Mouse (Mus musculus) midbrain, postnatal 0 days (tissue): Measurements from ENCODE around the gene Spata3. TPM values are rescaled to one million over a fixed set of nuclear protein-coding genes. Genes with fewer than 3 reads are reported as not detected.
A peak's percentile ranks its signal among the peaks of the same experiment; 100 is the strongest.

Experiments
- ATAC-seq: fragments of 200-750 bp; cut with Nextera tagmentation; 2 replicates; pipeline ENCODE4 v1.8.0; 2017; ENCODE audit warnings: moderate number of reproducible peaks, mild to moderate bottlenecking, moderate TSS enrichment, moderate library complexity; ENCODE audit not compliant: low FRiP score
- DNase-seq: peaks from one replicate; pipeline ENCODE4 v3.0.0-alpha.2; 2015; ENCODE audit warnings: low spot score
- H3K27ac ChIP-seq: fragments of 300-500 bp; sonication (generic); 2 replicates; pipeline ENCODE4 v1.5.1; 2014; ENCODE audit warnings: low read depth, mild to moderate bottlenecking, low read length, mixed read lengths
- H3K27me3 ChIP-seq: fragments of 300-500 bp; sonication (generic); 2 replicates; pipeline ENCODE4 v1.6.1; 2014; ENCODE audit warnings: low read length, control low read depth, mixed read lengths; ENCODE audit not compliant: insufficient read depth
- H3K36me3 ChIP-seq: fragments of 300-500 bp; sonication (generic); 2 replicates; pipeline ENCODE4 v1.6.1; 2014; ENCODE audit warnings: low read length, control low read depth, mixed read lengths; ENCODE audit not compliant: insufficient read depth
- H3K4me1 ChIP-seq: fragments of 300-500 bp; sonication (generic); 2 replicates; pipeline ENCODE4 v1.6.1; 2014; ENCODE audit warnings: mild to moderate bottlenecking, control low read depth, antibody characterized with exemption, low read length, mixed read lengths; ENCODE audit not compliant: insufficient read depth
- H3K4me2 ChIP-seq: fragments of 300-500 bp; sonication (generic); 2 replicates; pipeline ENCODE4 v1.6.1; 2014; ENCODE audit warnings: low read depth, mild to moderate bottlenecking, low read length, mixed read lengths; ENCODE audit not compliant: poor library complexity, severe bottlenecking
- H3K4me3 ChIP-seq: fragments of 300-500 bp; sonication (generic); 2 replicates; pipeline ENCODE4 v1.5.1; 2014; ENCODE audit warnings: low read depth, mild to moderate bottlenecking, low read length, moderate library complexity
- H3K9ac ChIP-seq: fragments of 300-500 bp; sonication (generic); replicated peaks from 2 replicates; pipeline ENCODE4 v1.6.1; 2014; ENCODE audit warnings: mild to moderate bottlenecking, low read length, moderate library complexity, mixed read lengths; ENCODE audit not compliant: poor library complexity, severe bottlenecking
- H3K9me3 ChIP-seq: fragments of 300-500 bp; sonication (generic); 2 replicates; pipeline ENCODE4 v1.6.1; 2016; ENCODE audit warnings: low read length, control low read depth
- CTCF ChIP-seq: IDR thresholded peaks from 2 replicates; pipeline ENCODE4 v1.5.1; 2016; ENCODE audit warnings: antibody characterized with exemption, mild to moderate bottlenecking
- WGBS: fragments of 180-500 bp; shearing (Covaris S2); extraction: QIAGEN DNeasy Blood & Tissue Kit; methylation state at CpG from one replicate; pipeline ENCODE4 v1.1.7; 2014; 5-methylcytosine and 5-hydroxymethylcytosine counted together
- polyA plus RNA-seq: library from polyadenylated mRNA; unstranded; fragments of >200 nt; fragmentation: Nextera tagmentation; extraction: Ambion mirVana; gene quantifications from 2 replicates; pipeline ENCODE4 v1.2.1, GENCODE M21; 2015
- total RNA-seq: library from RNA; depleted of rRNA; stranded (reverse); fragments of >200 nt; gene quantifications from 2 replicates; pipeline ENCODE4 v1.2.3, GENCODE M21; 2014; rRNA removed

The Spata3 gene
- not detected in 2 replicates for total RNA-seq
- polyA plus RNA-seq, result 0.91 and 1.4 TPM in 2 replicates

DNA sequence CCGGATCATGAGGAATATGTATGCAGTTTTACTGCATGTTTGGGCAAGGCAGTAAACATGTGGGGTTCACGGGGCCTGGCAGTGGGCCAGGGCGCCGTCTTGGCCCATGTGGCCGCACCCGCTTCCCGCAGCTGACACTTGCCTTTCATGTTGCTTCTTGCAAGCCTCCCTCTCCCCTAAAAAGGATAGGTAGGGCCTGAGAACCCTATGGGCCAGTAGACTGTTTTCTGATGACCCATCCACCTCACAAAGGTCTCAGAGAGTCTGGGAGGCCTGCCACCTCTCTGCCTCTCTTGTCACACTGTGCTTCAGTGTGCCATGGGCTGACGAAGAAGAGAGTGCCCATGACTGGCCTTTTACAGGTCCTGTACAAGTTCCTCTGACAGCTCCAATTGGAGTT lies at the start of gene Spata3:
TSS of gene Spata3 (plus strand) at position 301 of the 400 bp plus-strand sequence.
- no peaks in the 10 kb centered on the region for H3K4me1 ChIP-seq
- WGBS, result 91% methylated on average over 8 of the region's 8 CpGs
- no peak within 1 kb of the TSS for H3K4me3 ChIP-seq
- no peaks in the 10 kb centered on the region for H3K9me3 ChIP-seq
- no peaks in the 10 kb centered on the region for H3K36me3 ChIP-seq
- H3K27ac ChIP-seq, result no peak within 1 kb of the TSS
- 0 out of 2 replicates have a peak, but pooled peaks cover 7% of the 10 kb centered on the region for H3K27me3 ChIP-seq
- H3K4me2 ChIP-seq, result no peak within 1 kb of the TSS
- no peak for TF ChIP-seq CTCF
- H3K9ac ChIP-seq, result no peak within 1 kb of the TSS
- DNase-seq (no peak), ATAC-seq (no peak)

DNA sequence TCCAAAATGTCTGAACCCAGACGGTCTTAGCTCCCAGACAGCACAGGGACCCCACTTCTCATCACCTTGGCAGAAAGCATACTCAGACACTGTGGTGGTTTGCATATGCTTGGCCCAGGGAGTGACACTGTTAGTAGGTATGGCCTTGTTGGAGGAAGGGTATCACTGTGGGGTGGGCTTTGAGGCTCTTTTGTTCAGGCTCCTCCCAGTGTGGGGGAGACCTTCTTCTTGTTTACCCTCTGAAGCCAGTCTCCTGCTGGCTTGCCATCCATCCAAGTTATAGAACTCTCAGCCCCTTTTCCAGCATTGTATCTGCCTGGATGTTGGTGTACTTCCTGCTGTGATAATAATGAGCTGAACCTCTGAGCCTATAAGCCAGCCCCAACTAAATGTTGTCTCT lies 47.5 kb upstream of the Spata3 start:
- H3K9me3 ChIP-seq, result no peaks in the 10 kb centered on the region
- no peak overlapping the region for H3K4me2 ChIP-seq
- TF ChIP-seq CTCF, result no peak
- no peak for ATAC-seq
- 65% methylated on average over 1 of the region's 1 CpGs for WGBS
- no peak overlapping the region for H3K9ac ChIP-seq
- no peak overlapping the region for H3K4me3 ChIP-seq
- H3K27me3 ChIP-seq, result no peaks in the 10 kb centered on the region
- no peaks in the 10 kb centered on the region for H3K36me3 ChIP-seq
- no peaks in the 10 kb centered on the region for H3K4me1 ChIP-seq
- 0 out of 2 replicates have a peak overlapping the region, but pooled peaks have one; percentile 21 for H3K27ac ChIP-seq
- peak; percentile 22 for DNase-seq

DNA sequence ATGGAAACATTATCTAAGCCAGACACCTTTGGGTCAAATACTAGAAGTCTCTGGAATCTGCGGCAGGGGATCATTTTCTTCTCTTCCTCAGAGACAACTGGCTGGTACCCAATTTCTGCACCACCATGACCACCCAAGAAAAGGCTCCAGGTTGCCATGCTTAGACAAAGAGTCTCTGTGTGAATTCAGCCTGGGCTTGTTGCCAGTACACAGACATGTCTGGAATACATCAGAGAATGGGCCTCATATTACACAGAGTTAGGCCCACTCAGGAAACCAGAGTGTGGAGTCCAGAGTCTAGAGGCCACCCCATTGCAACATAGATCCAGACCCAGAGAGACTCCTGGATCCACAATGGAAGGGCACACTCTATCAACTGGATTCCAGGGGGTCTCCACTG lies 47.1 kb upstream of the Spata3 start:
- ATAC-seq (peak; percentile 60), DNase-seq (peak; percentile 87)
- no peaks in the 10 kb centered on the region for H3K4me1 ChIP-seq
- H3K4me2 ChIP-seq, result no peak overlapping the region
- 0 out of 2 replicates have a peak overlapping the region, but pooled peaks have one; percentile 21 for H3K27ac ChIP-seq
- WGBS, result 52% methylated on average over 1 of the region's 1 CpGs
- no peak overlapping the region for H3K4me3 ChIP-seq
- no peaks in the 10 kb centered on the region for H3K36me3 ChIP-seq
- H3K27me3 ChIP-seq, result no peaks in the 10 kb centered on the region
- H3K9me3 ChIP-seq, result no peaks in the 10 kb centered on the region
- no peak for TF ChIP-seq CTCF
- H3K9ac ChIP-seq, result no peak overlapping the region

DNA sequence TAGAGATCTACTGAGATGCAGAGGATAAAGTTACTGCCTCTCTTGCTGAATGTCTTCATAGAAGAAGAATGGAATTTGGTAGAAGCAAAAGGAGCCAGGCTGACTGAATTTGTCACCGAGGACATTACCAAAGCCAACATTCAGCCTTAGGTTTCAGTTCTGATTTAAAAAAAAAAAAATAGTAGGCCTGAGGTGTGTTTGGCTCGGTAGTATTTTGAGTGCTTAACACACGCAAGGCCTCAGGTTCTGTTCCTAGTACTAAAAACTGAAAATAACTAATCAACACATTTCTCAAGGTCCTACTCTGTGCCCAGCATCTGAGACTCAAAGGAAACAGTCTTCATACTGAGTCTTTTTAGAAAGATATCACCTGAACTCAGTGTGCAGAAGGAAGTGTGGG lies 45.5 kb upstream of the Spata3 start:
- Histone ChIP-seq H3K4me3 (no peak overlapping the region), H3K4me2 (no peak overlapping the region), H3K36me3 (no peaks in the 10 kb centered on the region), H3K9me3 (no peaks in the 10 kb centered on the region), H3K27me3 (no peaks in the 10 kb centered on the region), H3K27ac (no peak overlapping the region), H3K9ac (no peak overlapping the region), H3K4me1 (no peaks in the 10 kb centered on the region)
- WGBS, result 98% methylated on average over 3 of the region's 3 CpGs
- DNase-seq (no peak), ATAC-seq (no peak)
- TF ChIP-seq CTCF, result no peak

DNA sequence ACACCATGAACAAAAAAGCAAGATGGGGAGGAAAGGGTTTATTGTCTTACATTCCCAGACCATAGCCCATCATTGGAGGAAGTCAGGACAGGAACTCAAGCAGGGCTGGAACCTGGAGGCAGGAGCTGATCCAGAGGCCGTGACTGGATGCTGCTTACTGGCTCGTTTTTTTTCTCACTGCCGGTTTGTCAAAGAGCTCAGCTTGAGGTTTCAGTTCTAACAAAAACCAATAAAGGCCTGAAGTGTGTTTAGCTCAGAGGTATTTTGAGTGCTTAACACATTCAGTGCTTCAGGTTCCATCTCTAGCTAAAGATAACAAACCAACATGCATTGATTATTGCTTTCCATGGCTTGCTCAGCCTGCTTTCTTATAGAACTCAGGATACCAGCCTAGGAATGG lies 44.3 kb upstream of the Spata3 start:
- Histone ChIP-seq H3K9ac (no peak overlapping the region), H3K9me3 (no peaks in the 10 kb centered on the region), H3K4me2 (no peak overlapping the region), H3K4me3 (no peak overlapping the region), H3K36me3 (no peaks in the 10 kb centered on the region), H3K27me3 (no peaks in the 10 kb centered on the region), H3K27ac (no peak overlapping the region), H3K4me1 (no peaks in the 10 kb centered on the region)
- no peak for DNase-seq
- no peak for TF ChIP-seq CTCF
- WGBS, result 42% methylated on average over 3 of the region's 3 CpGs
- ATAC-seq, result no peak

DNA sequence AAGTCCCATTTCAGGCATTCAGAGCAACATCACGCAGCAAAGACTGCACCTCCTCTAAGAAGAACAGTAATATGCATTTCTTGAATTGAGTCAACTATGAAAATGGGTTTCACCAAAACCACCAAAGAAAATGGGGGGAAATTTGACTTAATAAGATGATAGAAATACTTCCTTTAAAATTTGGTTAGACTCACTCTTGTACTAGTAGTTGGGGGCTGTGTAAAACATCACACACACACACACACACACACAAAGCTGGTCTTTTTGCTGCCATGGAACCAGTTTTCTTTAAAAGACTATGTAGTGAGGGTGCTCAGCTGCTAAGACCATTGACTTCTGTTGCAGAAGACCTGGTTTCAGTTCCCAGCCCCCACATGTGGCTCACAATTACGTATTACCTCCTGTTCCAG lies 43.1 kb upstream of the Spata3 start:
- Histone ChIP-seq H3K27ac (no peak overlapping the region), H3K4me2 (no peak overlapping the region), H3K4me3 (no peak overlapping the region), H3K9me3 (no peaks in the 10 kb centered on the region), H3K4me1 (no peaks in the 10 kb centered on the region), H3K36me3 (no peaks in the 10 kb centered on the region), H3K27me3 (no peaks in the 10 kb centered on the region), H3K9ac (no peak overlapping the region)
- ATAC-seq (no peak), DNase-seq (no peak)
- no peak for TF ChIP-seq CTCF
- 85% methylated on average over 2 of the region's 2 CpGs for WGBS
